Mouse (Mus musculus) kidney, embryonic 15.5 days (tissue): Measurements from ENCODE around the gene Ccdc116. TPM values are rescaled to one million over a fixed set of nuclear protein-coding genes. Genes with fewer than 3 reads are reported as not detected.
A peak's percentile ranks its signal among the peaks of the same experiment; 100 is the strongest.

Experiments
- ATAC-seq: fragments of 200-750 bp; cut with Nextera tagmentation; replicated peaks from 2 replicates; pipeline ENCODE4 v1.8.0; 2017; ENCODE audit warnings: moderate TSS enrichment; ENCODE audit not compliant: low FRiP score
- H3K27ac ChIP-seq: fragments of 300-500 bp; sonication (generic); 2 replicates; pipeline ENCODE4 v1.5.1; 2015; ENCODE audit warnings: mild to moderate bottlenecking, inconsistent platforms
- H3K27me3 ChIP-seq: fragments of 300-500 bp; sonication (generic); 2 replicates; pipeline ENCODE4 v1.6.1; 2015; ENCODE audit warnings: inconsistent platforms
- H3K36me3 ChIP-seq: fragments of 300-500 bp; sonication (generic); 2 replicates; pipeline ENCODE4 v1.6.1; 2015; ENCODE audit warnings: inconsistent platforms
- H3K4me1 ChIP-seq: fragments of 300-500 bp; sonication (generic); 2 replicates; pipeline ENCODE4 v1.6.1; 2015; ENCODE audit warnings: inconsistent platforms
- H3K4me2 ChIP-seq: fragments of 300-500 bp; sonication (generic); 2 replicates; pipeline ENCODE4 v1.6.1; 2015; ENCODE audit warnings: moderate library complexity, mild to moderate bottlenecking, inconsistent platforms
- H3K4me3 ChIP-seq: fragments of 300-500 bp; sonication (generic); replicated peaks from 2 replicates; pipeline ENCODE4 v1.5.1; 2015; ENCODE audit warnings: mild to moderate bottlenecking, inconsistent platforms
- H3K9ac ChIP-seq: fragments of 300-500 bp; sonication (generic); 2 replicates; pipeline ENCODE4 v1.6.1; 2015; ENCODE audit warnings: mild to moderate bottlenecking, inconsistent platforms
- H3K9me3 ChIP-seq: fragments of 300-500 bp; sonication (generic); replicated peaks from 2 replicates; pipeline ENCODE4 v1.6.1; 2016; ENCODE audit warnings: inconsistent platforms
- WGBS: fragments of 180-500 bp; shearing (Covaris S2); methylation state at CpG from one replicate; pipeline ENCODE4 v1.1.7; 2015; ENCODE audit warnings: mixed read lengths; 5-methylcytosine and 5-hydroxymethylcytosine counted together
- microRNA counts: library from miRNA; unstranded; fragments of <30 nt; microRNA quantifications from one replicate; lab custom pipeline; 2016
- microRNA-seq: library from miRNA; unstranded; fragments of <30 nt; microRNA quantifications from one replicate; pipeline ENCODE4, GENCODE M21; 2016
- polyA plus RNA-seq: library from polyadenylated mRNA; unstranded; fragments of >200 nt; fragmentation: Nextera tagmentation; extraction: Ambion mirVana; gene quantifications from 2 replicates; pipeline ENCODE4 v1.2.1, GENCODE M21; 2015

Gene Ccdc116
- polyA plus RNA-seq, 1 experiment from 2014 or later: 0.60 TPM

GRCm38 (mm10) chr16:17124119-17124870 is 22.7 kb downstream of the Ccdc116 start:
- WGBS: 2% methylated on average over 22 of the region's 22 CpGs
- ATAC-seq: peak; percentile 68
- peak overlapping the region; percentile 86 for H3K27ac ChIP-seq

GRCm38 (mm10) chr16:17121569-17121968 is 25.5 kb downstream of the Ccdc116 start:
- 71% methylated on average over 14 of the region's 14 CpGs for WGBS
- no peak overlapping the region for H3K4me3 ChIP-seq
- H3K9ac ChIP-seq: no peak overlapping the region
- H3K4me1 ChIP-seq: peaks cover 35% of the 10 kb centered on the region
- ATAC-seq: no peak
- H3K27me3 ChIP-seq: no peaks in the 10 kb centered on the region
- no peak overlapping the region for H3K27ac ChIP-seq
- no peaks in the 10 kb centered on the region for H3K9me3 ChIP-seq
- peaks cover 58% of the 10 kb centered on the region for H3K36me3 ChIP-seq
- H3K4me2 ChIP-seq: no peak overlapping the region

More at GRCm38 (mm10) chr16:17124119-17124870, 22.7 kb downstream of the Ccdc116 start:
- Histone ChIP-seq H3K4me3 (peak overlapping the region; percentile 61), H3K9me3 (no peaks in the 10 kb centered on the region), H3K4me2 (peak overlapping the region; percentile 81), H3K36me3 (peaks cover 38% of the 10 kb centered on the region), H3K27me3 (no peaks in the 10 kb centered on the region), H3K9ac (peak overlapping the region; percentile 64), H3K4me1 (peaks cover 35% of the 10 kb centered on the region)

- H3K36me3 ChIP-seq: peaks cover 89% of the 10 kb centered on the region
Measured at GRCm38 (mm10) chr16:17117309-17117799, 29.7 kb downstream of the Ccdc116 start.

GRCm38 (mm10) chr16:17110771-17111743 is 36.0 kb downstream of the Ccdc116 start, which contains the start of gene Ppil2:
TSS of gene Ppil2 (minus strand) at chr16:17111257.
- Histone ChIP-seq H3K9me3 (no peaks in the 10 kb centered on the region), H3K4me2 (peak within 1 kb of the TSS; percentile 65), H3K27me3 (no peaks in the 10 kb centered on the region), H3K36me3 (peaks cover 65% of the 10 kb centered on the region), H3K4me3 (peak within 1 kb of the TSS; percentile 71), H3K4me1 (peaks cover 14% of the 10 kb centered on the region), H3K27ac (peak within 1 kb of the TSS; percentile 48), H3K9ac (peak within 1 kb of the TSS; percentile 52)
- 9% methylated on average over 38 of the region's 38 CpGs for WGBS
- peak; percentile 84 for ATAC-seq

More at GRCm38 (mm10) chr16:17117309-17117799, 29.7 kb downstream of the Ccdc116 start:
- Histone ChIP-seq H3K27me3 (no peaks in the 10 kb centered on the region), H3K4me2 (no peak overlapping the region), H3K9ac (no peak overlapping the region), H3K9me3 (no peaks in the 10 kb centered on the region), H3K4me1 (peaks cover 2% of the 10 kb centered on the region; the same call in 1 of the 2 replicates), H3K4me3 (no peak overlapping the region), H3K27ac (no peak overlapping the region)
- WGBS: 86% methylated on average over 5 of the region's 5 CpGs
- no peak for ATAC-seq

DNA sequence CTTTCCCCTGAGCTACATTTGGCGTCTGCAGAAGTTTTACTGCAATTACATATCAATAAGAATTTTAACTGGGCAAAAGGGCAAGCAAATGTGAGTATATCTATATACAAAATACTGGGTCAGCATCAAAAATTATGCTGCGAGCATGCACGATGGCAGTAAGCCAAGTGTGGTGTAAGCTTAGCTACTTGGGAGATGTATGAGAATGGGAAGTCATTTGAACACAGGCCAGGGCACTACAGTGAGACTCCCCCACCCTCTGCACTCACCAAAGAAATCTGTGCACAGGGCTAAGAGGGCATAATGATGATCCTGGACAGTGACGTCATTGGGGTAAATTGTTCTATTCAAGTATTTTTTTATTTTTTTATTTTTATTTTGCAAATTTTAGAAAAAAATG is 42.4 kb downstream of the Ccdc116 start:
- Histone ChIP-seq H3K36me3 (peaks cover 92% of the 10 kb centered on the region), H3K27ac (no peak overlapping the region)
- no peak for ATAC-seq

DNA sequence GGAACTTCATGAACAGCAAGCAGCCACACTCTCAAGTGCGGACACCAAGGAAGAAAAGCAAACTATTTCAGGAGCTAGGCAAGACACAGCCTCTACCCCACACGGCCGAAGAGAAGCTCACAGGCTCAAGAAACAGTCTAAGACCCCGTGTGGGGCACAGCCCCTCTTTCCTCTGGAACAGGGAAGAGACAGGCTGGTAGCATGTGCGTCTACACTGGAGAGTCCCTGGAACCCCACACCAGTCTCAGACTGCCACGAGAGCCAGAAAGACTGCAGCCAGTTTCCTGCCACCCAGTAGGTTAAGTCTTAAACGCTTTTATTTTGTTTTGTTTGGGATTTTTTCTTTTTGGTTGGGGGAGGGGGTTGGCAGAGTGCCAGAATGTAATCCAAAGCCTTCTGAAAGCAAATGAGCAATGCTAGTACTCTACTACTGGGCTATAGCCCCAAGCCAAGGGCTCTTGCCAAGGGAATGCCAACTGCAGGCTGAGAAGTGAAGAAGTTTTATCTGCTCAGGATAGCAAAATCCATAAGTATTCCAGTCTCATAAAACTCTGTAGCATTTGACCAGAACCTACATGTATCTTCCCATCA is 44.3 kb downstream of the Ccdc116 start:
- no peak for ATAC-seq
- peaks cover 9% of the 10 kb centered on the region; the same call in 1 of the 2 replicates for H3K4me1 ChIP-seq
- no peak overlapping the region for H3K27ac ChIP-seq
- H3K4me3 ChIP-seq: no peak overlapping the region
- H3K4me2 ChIP-seq: no peak overlapping the region
- WGBS: 59% methylated on average over 7 of the region's 7 CpGs
- no peak overlapping the region for H3K9ac ChIP-seq
- H3K9me3 ChIP-seq: no peaks in the 10 kb centered on the region
- H3K36me3 ChIP-seq: peaks cover 94% of the 10 kb centered on the region
- H3K27me3 ChIP-seq: no peaks in the 10 kb centered on the region

More for the DNA sequence above, 42.4 kb downstream of the Ccdc116 start:
- H3K4me3 ChIP-seq: no peak overlapping the region
- WGBS: 76% methylated on average over 4 of the region's 4 CpGs
- H3K27me3 ChIP-seq: no peaks in the 10 kb centered on the region
- no peak overlapping the region for H3K9ac ChIP-seq
- H3K4me2 ChIP-seq: no peak overlapping the region
- peaks cover 14% of the 10 kb centered on the region for H3K4me1 ChIP-seq
- no peaks in the 10 kb centered on the region for H3K9me3 ChIP-seq

- ATAC-seq: no peak
- no peak overlapping the region for H3K27ac ChIP-seq
- H3K4me3 ChIP-seq: no peak overlapping the region
- no peak overlapping the region for H3K4me2 ChIP-seq
- H3K36me3 ChIP-seq: peaks cover 96% of the 10 kb centered on the region
- H3K9ac ChIP-seq: no peak overlapping the region
- no peaks in the 10 kb centered on the region for H3K9me3 ChIP-seq
- no peaks in the 10 kb centered on the region for H3K27me3 ChIP-seq
- 93% methylated on average over 3 of the region's 3 CpGs for WGBS
- no peaks in the 10 kb centered on the region for H3K4me1 ChIP-seq
Measured at GRCm38 (mm10) chr16:17096938-17097337, 50.1 kb downstream of the Ccdc116 start.

MicroRNA genes within 50 kb of the gene (microRNA counts, 519-probe panel; counts per million panel counts)
- microRNA mmu-miR-130b (lab: Ali Mortazavi, UCI) (3,495 counts per million, percentile 90 among the panel's probes with 10 or more counts), microRNA mmu-miR-301b (lab: Ali Mortazavi, UCI) (2,410 counts per million, percentile 36 among the panel's probes with 10 or more counts)

Small RNAs within 50 kb of the gene (microRNA-seq; reads per million reads assigned to microRNA genes)
- gene Mir130b (7,400 reads per million, percentile 94 among the genes with 10 or more reads in this experiment), gene Mir301b (68.2 reads per million, percentile 53 among the genes with 10 or more reads in this experiment)

Other genes starting within 250 kb of the Ccdc116 start
- 164 and 172 TPM in 2 replicates for gene Mapk1, start 163.8 kb downstream of the Ccdc116 start, polyA plus RNA-seq
- 37.8 and 43.5 TPM in 2 replicates for gene Ypel1, start 77.5 kb downstream of the Ccdc116 start, polyA plus RNA-seq
- gene Ppil2, start 36.0 kb downstream of the Ccdc116 start, polyA plus RNA-seq: 134 and 145 TPM in 2 replicates
- 57.0 and 57.7 TPM in 2 replicates for gene 2610318N02Rik, start 22.1 kb downstream of the Ccdc116 start, polyA plus RNA-seq
- 94.1 and 94.2 TPM in 2 replicates for gene Sdf2l1, start 14.8 kb downstream of the Ccdc116 start, polyA plus RNA-seq
- 10.5 and 11.5 TPM in 2 replicates for gene Ydjc, start 2.6 kb downstream of the Ccdc116 start, polyA plus RNA-seq
- gene Ube2l3, start 55.4 kb upstream of the Ccdc116 start, polyA plus RNA-seq: 360 and 379 TPM in 2 replicates
- 0.44 and 0.73 TPM in 2 replicates for gene Rimbp3, start 61.4 kb upstream of the Ccdc116 start, polyA plus RNA-seq
- gene Hic2, start 86.3 kb upstream of the Ccdc116 start, polyA plus RNA-seq: 4.6 and 4.8 TPM in 2 replicates
- 13.3 and 17.7 TPM in 2 replicates for gene Tmem191c, start 128.8 kb upstream of the Ccdc116 start, polyA plus RNA-seq
- 1.9 and 3.2 TPM in 2 replicates for gene Serpind1, start 184.1 kb upstream of the Ccdc116 start, polyA plus RNA-seq